Mouse (Mus musculus) hindbrain, embryonic 12.5 days (tissue): Measurements from ENCODE around the gene Kcnj13. TPM values are rescaled to one million over a fixed set of nuclear protein-coding genes. Genes with fewer than 3 reads are reported as not detected.

Experiments used
- ATAC-seq: fragments of 200-750 bp; cut with Nextera tagmentation; 2 replicates; pipeline ENCODE4 v1.8.0; 2017; ENCODE audit warnings: moderate TSS enrichment; ENCODE audit not compliant: low FRiP score
- H3K27ac ChIP-seq: fragments of 300-500 bp; sonication (generic); 2 replicates; pipeline ENCODE4 v1.5.1; 2016; ENCODE audit warnings: mild to moderate bottlenecking
- H3K27me3 ChIP-seq: fragments of 300-500 bp; sonication (generic); 2 replicates; pipeline ENCODE4 v1.6.1; 2016; ENCODE audit warnings: mild to moderate bottlenecking
- H3K36me3 ChIP-seq: fragments of 300-500 bp; sonication (generic); 2 replicates; pipeline ENCODE4 v1.6.1; 2016; ENCODE audit warnings: mild to moderate bottlenecking
- H3K4me1 ChIP-seq: fragments of 300-500 bp; sonication (generic); 2 replicates; pipeline ENCODE4 v1.6.1; 2016
- H3K4me2 ChIP-seq: fragments of 300-500 bp; sonication (generic); replicated peaks from 2 replicates; pipeline ENCODE4 v1.6.1; 2016; ENCODE audit warnings: mild to moderate bottlenecking
- H3K4me3 ChIP-seq: fragments of 300-500 bp; sonication (generic); 2 replicates; pipeline ENCODE4 v1.5.1; 2016; ENCODE audit warnings: mild to moderate bottlenecking
- H3K9ac ChIP-seq: fragments of 300-500 bp; sonication (generic); 2 replicates; pipeline ENCODE4 v1.6.1; 2016; ENCODE audit warnings: mild to moderate bottlenecking, moderate library complexity
- H3K9me3 ChIP-seq: fragments of 300-500 bp; sonication (generic); replicated peaks from 2 replicates; pipeline ENCODE4 v1.6.1; 2016; ENCODE audit warnings: mild to moderate bottlenecking
- WGBS: fragments of 180-500 bp; shearing (Covaris S2); methylation state at CpG from one replicate; pipeline ENCODE4 v1.1.7; 2016; 5-methylcytosine and 5-hydroxymethylcytosine counted together
- polyA plus RNA-seq: library from polyadenylated mRNA; unstranded; fragments of >200 nt; fragmentation: Nextera tagmentation; extraction: Ambion mirVana; gene quantifications from 2 replicates; pipeline ENCODE4 v1.2.1, GENCODE M21; 2016

Gene Kcnj13
- 11.8 and 12.0 TPM in 2 replicates for polyA plus RNA-seq

GRCm38 (mm10) chr1:87394594-87394993 is at the start of gene Kcnj13:
TSS of gene Kcnj13 (minus strand) at chr1:87394729.
- Histone ChIP-seq H3K36me3 (peaks cover 11% of the 10 kb centered on the region; the same call in 1 of the 2 replicates), H3K9me3 (no peaks in the 10 kb centered on the region), H3K4me2 (no peak within 1 kb of the TSS), H3K4me1 (0 out of 2 replicates have a peak, but pooled peaks cover 3% of the 10 kb centered on the region), H3K4me3 (no peak within 1 kb of the TSS), H3K27me3 (no peaks in the 10 kb centered on the region), H3K27ac (no peak within 1 kb of the TSS), H3K9ac (no peak within 1 kb of the TSS)
- WGBS: 45% methylated on average over 6 of the region's 6 CpGs
- no peak for ATAC-seq

- Histone ChIP-seq H3K9me3 (no peaks in the 10 kb centered on the region), H3K27me3 (no peaks in the 10 kb centered on the region), H3K36me3 (peaks cover 63% of the 10 kb centered on the region), H3K9ac (no peak overlapping the region), H3K4me2 (no peak overlapping the region), H3K27ac (no peak overlapping the region), H3K4me1 (no peaks in the 10 kb centered on the region), H3K4me3 (no peak overlapping the region)
- no peak for ATAC-seq
- WGBS: 88% methylated on average over 6 of the region's 6 CpGs
Observed at GRCm38 (mm10) chr1:87436583-87436982, 42.1 kb upstream of the Kcnj13 start.

GRCm38 (mm10) chr1:87435125-87435524 is 40.6 kb upstream of the Kcnj13 start:
- H3K27ac ChIP-seq: no peak overlapping the region
- H3K27me3 ChIP-seq: no peaks in the 10 kb centered on the region
- H3K4me1 ChIP-seq: no peaks in the 10 kb centered on the region
- H3K4me2 ChIP-seq: no peak overlapping the region
- WGBS: 94% methylated on average over 2 of the region's 2 CpGs
- H3K9ac ChIP-seq: no peak overlapping the region
- no peak overlapping the region for H3K4me3 ChIP-seq
- H3K9me3 ChIP-seq: no peaks in the 10 kb centered on the region
- no peak for ATAC-seq
- H3K36me3 ChIP-seq: peaks cover 62% of the 10 kb centered on the region

- no peak for ATAC-seq
- Histone ChIP-seq H3K4me2 (no peak overlapping the region), H3K9ac (no peak overlapping the region), H3K27me3 (no peaks in the 10 kb centered on the region), H3K4me1 (no peaks in the 10 kb centered on the region), H3K4me3 (no peak overlapping the region), H3K36me3 (peaks cover 47% of the 10 kb centered on the region), H3K9me3 (no peaks in the 10 kb centered on the region), H3K27ac (no peak overlapping the region)
- 94% methylated on average over 4 of the region's 4 CpGs for WGBS
Observed at GRCm38 (mm10) chr1:87418733-87419132, 24.2 kb upstream of the Kcnj13 start.

GRCm38 (mm10) chr1:87409380-87409779 is 14.9 kb upstream of the Kcnj13 start:
- Histone ChIP-seq H3K9me3 (no peaks in the 10 kb centered on the region), H3K36me3 (peaks cover 74% of the 10 kb centered on the region), H3K4me1 (no peaks in the 10 kb centered on the region), H3K4me3 (no peak overlapping the region), H3K27me3 (no peaks in the 10 kb centered on the region), H3K4me2 (no peak overlapping the region), H3K9ac (no peak overlapping the region), H3K27ac (no peak overlapping the region)
- WGBS: 83% methylated on average over 4 of the region's 4 CpGs
- ATAC-seq: no peak

GRCm38 (mm10) chr1:87406012-87406411 is 11.5 kb upstream of the Kcnj13 start:
- Histone ChIP-seq H3K9me3 (no peaks in the 10 kb centered on the region), H3K4me2 (no peak overlapping the region), H3K27ac (no peak overlapping the region), H3K4me1 (no peaks in the 10 kb centered on the region), H3K36me3 (peaks cover 53% of the 10 kb centered on the region), H3K4me3 (no peak overlapping the region), H3K27me3 (no peaks in the 10 kb centered on the region), H3K9ac (no peak overlapping the region)
- no peak for ATAC-seq

GRCm38 (mm10) chr1:87404710-87405109 is 10.2 kb upstream of the Kcnj13 start:
- ATAC-seq: no peak
- H3K4me2 ChIP-seq: no peak overlapping the region
- no peak overlapping the region for H3K9ac ChIP-seq
- no peak overlapping the region for H3K4me3 ChIP-seq
- H3K36me3 ChIP-seq: peaks cover 45% of the 10 kb centered on the region
- no peaks in the 10 kb centered on the region for H3K27me3 ChIP-seq
- H3K27ac ChIP-seq: no peak overlapping the region
- H3K9me3 ChIP-seq: no peaks in the 10 kb centered on the region
- no peaks in the 10 kb centered on the region for H3K4me1 ChIP-seq
- 84% methylated on average over 1 of the region's 1 CpGs for WGBS

- no peak overlapping the region for H3K4me3 ChIP-seq
- H3K4me1 ChIP-seq: 0 out of 2 replicates have a peak, but pooled peaks cover 3% of the 10 kb centered on the region
- no peaks in the 10 kb centered on the region for H3K9me3 ChIP-seq
- H3K4me2 ChIP-seq: no peak overlapping the region
- WGBS: 85% methylated on average over 7 of the region's 7 CpGs
- no peak overlapping the region for H3K27ac ChIP-seq
- no peaks in the 10 kb centered on the region for H3K27me3 ChIP-seq
- no peak for ATAC-seq
- H3K36me3 ChIP-seq: 0 out of 2 replicates have a peak, but pooled peaks cover 3% of the 10 kb centered on the region
- no peak overlapping the region for H3K9ac ChIP-seq
Observed at GRCm38 (mm10) chr1:87396923-87397586, 2.5 kb upstream of the Kcnj13 start.

- Histone ChIP-seq H3K4me1 (0 out of 2 replicates have a peak, but pooled peaks cover 3% of the 10 kb centered on the region), H3K27ac (no peak overlapping the region), H3K9me3 (no peaks in the 10 kb centered on the region), H3K9ac (no peak overlapping the region), H3K4me2 (no peak overlapping the region), H3K4me3 (no peak overlapping the region), H3K27me3 (no peaks in the 10 kb centered on the region), H3K36me3 (peaks cover 16% of the 10 kb centered on the region)
- WGBS: 94% methylated on average over 3 of the region's 3 CpGs
- ATAC-seq: no peak
Observed at GRCm38 (mm10) chr1:87393444-87394195, 909 bp downstream of the Kcnj13 start.

- ATAC-seq: no peak
- Histone ChIP-seq H3K4me3 (no peak overlapping the region), H3K27me3 (no peaks in the 10 kb centered on the region), H3K4me1 (no peaks in the 10 kb centered on the region), H3K9me3 (no peaks in the 10 kb centered on the region), H3K4me2 (no peak overlapping the region), H3K9ac (no peak overlapping the region), H3K36me3 (peaks cover 16% of the 10 kb centered on the region), H3K27ac (no peak overlapping the region)
- 94% methylated on average over 9 of the region's 9 CpGs for whole genome bisulfite sequencing
Observed at GRCm38 (mm10) chr1:87386436-87387092, 8.0 kb downstream of the Kcnj13 start.

- Histone ChIP-seq H3K9me3 (no peaks in the 10 kb centered on the region), H3K27ac (no peak overlapping the region), H3K4me1 (no peaks in the 10 kb centered on the region), H3K9ac (no peak overlapping the region), H3K4me2 (no peak overlapping the region), H3K27me3 (no peaks in the 10 kb centered on the region), H3K4me3 (no peak overlapping the region), H3K36me3 (peaks cover 16% of the 10 kb centered on the region)
- ATAC-seq: no peak
- WGBS: 93% methylated on average over 3 of the region's 3 CpGs
Observed at GRCm38 (mm10) chr1:87381152-87381551, 13.4 kb downstream of the Kcnj13 start.

GRCm38 (mm10) chr1:87379919-87380318 is 14.6 kb downstream of the Kcnj13 start:
- Histone ChIP-seq H3K27ac (no peak overlapping the region), H3K9me3 (no peaks in the 10 kb centered on the region), H3K4me1 (no peaks in the 10 kb centered on the region), H3K9ac (no peak overlapping the region), H3K4me3 (no peak overlapping the region), H3K4me2 (no peak overlapping the region), H3K36me3 (peaks cover 20% of the 10 kb centered on the region), H3K27me3 (no peaks in the 10 kb centered on the region)
- WGBS: 92% methylated on average over 1 of the region's 1 CpGs
- no peak for ATAC-seq
